Mouse (Mus musculus): ENCODE data around the gene Capn9.

Gene Capn9

GRCm38 (mm10) chr8:124572430-124572775, 3.5 kb upstream of the Capn9 start:
- no peak for DNase-seq

- DNase-seq, result peak; percentile 89
These were observed 2.2 kb upstream of the Capn9 start for GRCm38 (mm10) chr8:124573552-124574340.

GRCm38 (mm10) chr8:124576751-124577150, 840 bp downstream of the Capn9 start:
- DNase-seq, result no peak

GRCm38 (mm10) chr8:124585718-124586425, 10.0 kb downstream of the Capn9 start:
- no peak for DNase-seq

GRCm38 (mm10) chr8:124586556-124586955, 10.6 kb downstream of the Capn9 start:
- no peak for DNase-seq

- DNase-seq, result no peak
These were observed 13.5 kb downstream of the Capn9 start for GRCm38 (mm10) chr8:124589393-124589792.

GRCm38 (mm10) chr8:124604066-124604465, 28.2 kb downstream of the Capn9 start:
- no peak for DNase-seq

GRCm38 (mm10) chr8:124608239-124608971, 32.5 kb downstream of the Capn9 start:
- DNase-seq, result peak; percentile 19

GRCm38 (mm10) chr8:124608972-124609353, 33.1 kb downstream of the Capn9 start:
- DNase-seq, result no peak

GRCm38 (mm10) chr8:124614325-124614724, 38.4 kb downstream of the Capn9 start:
- DNase-seq, result no peak

- peak; percentile 81 for DNase-seq
These were observed 41.5 kb downstream of the Capn9 start for GRCm38 (mm10) chr8:124617266-124617869.

- no peak for DNase-seq
These were observed 42.3 kb downstream of the Capn9 start for GRCm38 (mm10) chr8:124618252-124618651.

GRCm38 (mm10) chr8:124621255-124621654, 45.3 kb downstream of the Capn9 start:
- no peak for DNase-seq

- no peak for DNase-seq
These were observed 50.3 kb downstream of the Capn9 start for GRCm38 (mm10) chr8:124626251-124626650.

- no peak for DNase-seq
These were observed 54.6 kb downstream of the Capn9 start for GRCm38 (mm10) chr8:124630489-124630888.

GRCm38 (mm10) chr8:124630891-124631290, 55.0 kb downstream of the Capn9 start:
- DNase-seq, result no peak

GRCm38 (mm10) chr8:124631966-124632365, 56.1 kb downstream of the Capn9 start:
- DNase-seq, result no peak

GRCm38 (mm10) chr8:124633001-124633703, 57.2 kb downstream of the Capn9 start:
- peak; percentile 40 for DNase-seq

- peak; percentile 38 for DNase-seq
These were observed 58.7 kb downstream of the Capn9 start for GRCm38 (mm10) chr8:124634411-124635246.

GRCm38 (mm10) chr8:124635247-124635502, 59.3 kb downstream of the Capn9 start:
- no peak for DNase-seq

GRCm38 (mm10) chr8:124641599-124641998, 65.7 kb downstream of the Capn9 start:
- DNase-seq, result no peak
